Mouse (Mus musculus): ENCODE measurements at regions not wholly inside any gene's neighbourhood (a gene's known extent, or its start where the extent isn't known, plus 50 kb on each side); places are given as distances from the start of the nearest gene placed in this dataset.
"Not testable (repeated sequence)": the region's sequence is repeated elsewhere in the genome, so short reads cannot be mapped to it uniquely, and the experiment has no call there.

GRCm38 (mm10) chr8:8842326-8842725 lies 152.0 kb upstream of the Arglu1 start:
- no peak for DNase-seq (ENCODE audit: low spot score in 2 of 2)

- DNase-seq (ENCODE audit: low spot score in 2 of 2) = not testable (repeated sequence)
Measured at GRCm38 (mm10) chr8:8836166-8836565, 145.8 kb upstream of the Arglu1 start.

- no peak for DNase-seq (ENCODE audit: low spot score in 2 of 2)
Measured at GRCm38 (mm10) chr8:8831306-8831705, 141.0 kb upstream of the Arglu1 start.

- no peak for DNase-seq (ENCODE audit: low spot score in 2 of 2)
Measured at GRCm38 (mm10) chr8:8829230-8829629, 138.9 kb upstream of the Arglu1 start.

GRCm38 (mm10) chr8:8827555-8827954 lies 137.2 kb upstream of the Arglu1 start:
- no peak for DNase-seq (ENCODE audit: low spot score in 2 of 2)

GRCm38 (mm10) chr8:8826801-8827200 lies 136.5 kb upstream of the Arglu1 start:
- DNase-seq (ENCODE audit: low spot score in 2 of 2) = no peak

- no peak for DNase-seq (ENCODE audit: low spot score in 2 of 2)
Measured at GRCm38 (mm10) chr8:8824886-8825285, 134.6 kb upstream of the Arglu1 start.

GRCm38 (mm10) chr8:8821119-8821518 lies 130.8 kb upstream of the Arglu1 start:
- no peak for DNase-seq (ENCODE audit: low spot score in 2 of 2)

- DNase-seq (ENCODE audit: low spot score in 2 of 2) = no peak
Measured at GRCm38 (mm10) chr8:8820614-8821013, 130.3 kb upstream of the Arglu1 start.

- no peak for DNase-seq (ENCODE audit: low spot score in 2 of 2)
Measured at GRCm38 (mm10) chr8:8819233-8819931, 129.1 kb upstream of the Arglu1 start.

GRCm38 (mm10) chr8:8812807-8813167 lies 122.5 kb upstream of the Arglu1 start:
- DNase-seq (ENCODE audit: low spot score in 2 of 2) = no peak

GRCm38 (mm10) chr8:8812051-8812806 lies 121.9 kb upstream of the Arglu1 start:
- peak in 1 of 2 experiments; percentile 53 for DNase-seq (ENCODE audit: low spot score in 2 of 2)

- no peak for DNase-seq (ENCODE audit: low spot score in 2 of 2)
Measured at GRCm38 (mm10) chr8:8810928-8811327, 120.6 kb upstream of the Arglu1 start.

- no peak for DNase-seq (ENCODE audit: low spot score in 2 of 2)
Measured at GRCm38 (mm10) chr8:8809835-8810439, 119.6 kb upstream of the Arglu1 start.

- no peak for DNase-seq (ENCODE audit: low spot score in 2 of 2)
Measured at GRCm38 (mm10) chr8:8809349-8809748, 119.0 kb upstream of the Arglu1 start.

- no peak for DNase-seq (ENCODE audit: low spot score in 2 of 2)
Measured at GRCm38 (mm10) chr8:8802761-8803340, 112.5 kb upstream of the Arglu1 start.

- DNase-seq (ENCODE audit: low spot score in 2 of 2) = no peak
Measured at GRCm38 (mm10) chr8:8802317-8802716, 112.0 kb upstream of the Arglu1 start.

GRCm38 (mm10) chr8:8801578-8801977 lies 111.3 kb upstream of the Arglu1 start:
- DNase-seq (ENCODE audit: low spot score in 2 of 2) = no peak

- no peak for DNase-seq (ENCODE audit: low spot score in 2 of 2)
Measured at GRCm38 (mm10) chr8:8797521-8797920, 107.2 kb upstream of the Arglu1 start.

GRCm38 (mm10) chr8:8796951-8797350 lies 106.6 kb upstream of the Arglu1 start:
- no peak for DNase-seq (ENCODE audit: low spot score in 2 of 2)

GRCm38 (mm10) chr8:8794711-8795110 lies 104.4 kb upstream of the Arglu1 start:
- no peak for DNase-seq (ENCODE audit: low spot score in 2 of 2)

GRCm38 (mm10) chr8:8779931-8780330 lies 89.6 kb upstream of the Arglu1 start:
- no peak for DNase-seq (ENCODE audit: low spot score in 2 of 2)
